In genomic region chr9:56463686-56464515, GRCm38 (mm10) we compare ENCODE assay signal across 8 mouse cellular contexts. TPM values are rescaled to one million over a fixed set of nuclear protein-coding genes. Genes with fewer than 3 reads are reported as not detected.
DNase-seq lines count a peak whose midpoint lies in the region; ATAC-seq and TF ChIP-seq lines count a peak whose summit lies in the region.

No protein-coding gene starts in this region.

- ATAC-seq in neural tube, embryonic 13.5 days (ENCODE audit: low read depth): no peak
- ATAC-seq in kidney, embryonic 14.5 days (ENCODE audit: low FRiP score, low TSS enrichment): peak; percentile 62
- no peak for ATAC-seq in stomach, embryonic 14.5 days (ENCODE audit: insufficient number of reproducible peaks, insufficient read depth, low FRiP score, low read depth)
- ATAC-seq in midbrain, postnatal 0 days (ENCODE audit: low FRiP score): no peak

- peak overlapping the region; percentile 81 for H3K27ac ChIP-seq in neural tube, embryonic 13.5 days (replicated peaks)
- peak overlapping the region; percentile 33; the same call in 1 of the 2 replicates for H3K27ac ChIP-seq in kidney, embryonic 14.5 days (ENCODE audit: low read depth, low read length)
- H3K27ac ChIP-seq in stomach, embryonic 14.5 days (ENCODE audit: low read length): peak overlapping the region; percentile 34; the same call in 1 of the 2 replicates
- H3K27ac ChIP-seq in midbrain, postnatal 0 days (ENCODE audit: low read depth, low read length): no peak overlapping the region

- no peak overlapping the region for H3K9ac ChIP-seq in neural tube, embryonic 13.5 days
- H3K9ac ChIP-seq in kidney, embryonic 14.5 days (ENCODE audit: low read depth, low read length): no peak overlapping the region
- no peak overlapping the region for H3K9ac ChIP-seq in stomach, embryonic 14.5 days (replicated peaks; ENCODE audit: low read depth, low read length)
- no peak overlapping the region for H3K9ac ChIP-seq in midbrain, postnatal 0 days (replicated peaks; ENCODE audit: low read length, poor library complexity, severe bottlenecking)

- peaks cover 50% of the 10 kb centered on the region for H3K4me1 ChIP-seq in neural tube, embryonic 13.5 days (replicated peaks)
- peaks cover 25% of the 10 kb centered on the region for H3K4me1 ChIP-seq in kidney, embryonic 14.5 days (ENCODE audit: control insufficient read depth, insufficient read depth, low read length)
- peaks cover 19% of the 10 kb centered on the region for H3K4me1 ChIP-seq in stomach, embryonic 14.5 days (ENCODE audit: control insufficient read depth, insufficient read depth, low read length)
- peaks cover 5% of the 10 kb centered on the region; the same call in 1 of the 2 replicates for H3K4me1 ChIP-seq in midbrain, postnatal 0 days (ENCODE audit: insufficient read depth, low read length)

- H3K9me3 ChIP-seq in neural tube, embryonic 13.5 days: no peaks in the 10 kb centered on the region
- no peaks in the 10 kb centered on the region for H3K9me3 ChIP-seq in kidney, embryonic 14.5 days (ENCODE audit: control insufficient read depth, low read length)
- no peaks in the 10 kb centered on the region for H3K9me3 ChIP-seq in stomach, embryonic 14.5 days (ENCODE audit: control insufficient read depth, low read depth, low read length)
- no peaks in the 10 kb centered on the region for H3K9me3 ChIP-seq in midbrain, postnatal 0 days (ENCODE audit: low read length)

- no peak overlapping the region for H3K4me2 ChIP-seq in neural tube, embryonic 13.5 days
- no peak overlapping the region for H3K4me2 ChIP-seq in kidney, embryonic 14.5 days (replicated peaks; ENCODE audit: low read depth, low read length)
- no peak overlapping the region for H3K4me2 ChIP-seq in stomach, embryonic 14.5 days (replicated peaks; ENCODE audit: low read depth, low read length)
- no peak overlapping the region for H3K4me2 ChIP-seq in midbrain, postnatal 0 days (ENCODE audit: low read depth, low read length, poor library complexity, severe bottlenecking)

- no peak for TF ChIP-seq CTCF in midbrain, postnatal 0 days (IDR thresholded peaks at IDR 0.05)

- DNase-seq in neural tube, embryonic 10.5 days (ENCODE audit: extremely low spot score, low spot score): no peak
- DNase-seq in heart, adult 8-10 months (ENCODE audit: low spot score): peak; percentile 69
- DNase-seq in layer of hippocampus, postnatal 36 days: no peak
- no peak for DNase-seq in cerebellum, postnatal 36 days
- DNase-seq in midbrain, postnatal 0 days (ENCODE audit: low spot score): no peak

- H3K36me3 ChIP-seq in neural tube, embryonic 13.5 days: peaks cover 12% of the 10 kb centered on the region
- H3K36me3 ChIP-seq in kidney, embryonic 14.5 days (ENCODE audit: control insufficient read depth, insufficient read depth, low read length): no peaks in the 10 kb centered on the region; the same call in 1 of the 2 replicates
- peaks cover 8% of the 10 kb centered on the region; the same call in 1 of the 2 replicates for H3K36me3 ChIP-seq in stomach, embryonic 14.5 days (ENCODE audit: control insufficient read depth, insufficient read depth, low read length)
- H3K36me3 ChIP-seq in midbrain, postnatal 0 days (ENCODE audit: insufficient read depth, low read length): no peaks in the 10 kb centered on the region

- no peak overlapping the region for H3K4me3 ChIP-seq in neural tube, embryonic 13.5 days
- no peak overlapping the region for H3K4me3 ChIP-seq in kidney, embryonic 14.5 days (ENCODE audit: low read length)
- no peak overlapping the region for H3K4me3 ChIP-seq in stomach, embryonic 14.5 days (ENCODE audit: low read depth, low read length)
- no peak overlapping the region for H3K4me3 ChIP-seq in midbrain, postnatal 0 days (ENCODE audit: low read depth, low read length)

- H3K27me3 ChIP-seq in neural tube, embryonic 13.5 days: no peaks in the 10 kb centered on the region
- H3K27me3 ChIP-seq in kidney, embryonic 14.5 days (ENCODE audit: control insufficient read depth, insufficient read depth, low read length): no peaks in the 10 kb centered on the region
- H3K27me3 ChIP-seq in stomach, embryonic 14.5 days (ENCODE audit: control insufficient read depth, insufficient read depth, low read length): no peaks in the 10 kb centered on the region
- no peaks in the 10 kb centered on the region for H3K27me3 ChIP-seq in midbrain, postnatal 0 days (ENCODE audit: insufficient read depth, low read length)

- WGBS in neural tube, embryonic 13.5 days: 37% methylated on average over 4 of the region's 4 CpGs
- WGBS in kidney, embryonic 14.5 days: 40% methylated on average over 4 of the region's 4 CpGs
- 39% methylated on average over 4 of the region's 4 CpGs for WGBS in stomach, embryonic 14.5 days
- WGBS in midbrain, postnatal 0 days: 71% methylated on average over 4 of the region's 4 CpGs

RNA-seq across cellular contexts. Expression of gene Hmg20a, which starts 45.5 kb away (rescaled TPM):
- 80.4 and 85.6 TPM in 2 replicates for polyA plus RNA-seq in neural tube, embryonic 13.5 days (2015; fragmentation: Nextera tagmentation; extraction: Ambion mirVana)
- total RNA-seq in heart, adult 8-10 months (2022): 10 to 100 TPM; 16.8 to 19.9 (median 18.3) TPM
- 39.9 and 64.3 TPM in 2 replicates for polyA plus RNA-seq in kidney, embryonic 14.5 days (2014; fragmentation: Nextera tagmentation; extraction: Ambion mirVana)
- 60.9 and 61.8 TPM in 2 replicates for polyA plus RNA-seq in stomach, embryonic 14.5 days (2014; fragmentation: Nextera tagmentation; extraction: Ambion mirVana)
- total RNA-seq in layer of hippocampus, postnatal 36 days (2021): 10 to 100 TPM; 77.3 to 80.8 TPM
- total RNA-seq in midbrain, postnatal 0 days (2014; rRNA removed): 62.0 and 67.9 TPM in 2 replicates
- polyA plus RNA-seq in midbrain, postnatal 0 days (2015; fragmentation: Nextera tagmentation; extraction: Ambion mirVana): 73.6 and 76.3 TPM in 2 replicates

RNA-seq across cellular contexts. Expression of gene Peak1, which starts 46.0 kb away (rescaled TPM):
- 6.9 and 7.0 TPM in 2 replicates for polyA plus RNA-seq in neural tube, embryonic 13.5 days (2015; fragmentation: Nextera tagmentation; extraction: Ambion mirVana)
- total RNA-seq in heart, adult 8-10 months (2022): 10 to 100 TPM; 34.2 to 44.5 (median 40.9) TPM
- 18.4 and 23.1 TPM in 2 replicates for polyA plus RNA-seq in kidney, embryonic 14.5 days (2014; fragmentation: Nextera tagmentation; extraction: Ambion mirVana)
- polyA plus RNA-seq in stomach, embryonic 14.5 days (2014; fragmentation: Nextera tagmentation; extraction: Ambion mirVana): 23.0 and 27.3 TPM in 2 replicates
- 10 to 100 TPM; 54.3 to 55.6 TPM for total RNA-seq in layer of hippocampus, postnatal 36 days (2021)
- 5.9 and 7.7 TPM in 2 replicates for total RNA-seq in midbrain, postnatal 0 days (2014; rRNA removed)
- 2.7 and 2.8 TPM in 2 replicates for polyA plus RNA-seq in midbrain, postnatal 0 days (2015; fragmentation: Nextera tagmentation; extraction: Ambion mirVana)
